Mouse (Mus musculus): ENCODE measurements around the gene Yy2.

Gene Yy2

DNA sequence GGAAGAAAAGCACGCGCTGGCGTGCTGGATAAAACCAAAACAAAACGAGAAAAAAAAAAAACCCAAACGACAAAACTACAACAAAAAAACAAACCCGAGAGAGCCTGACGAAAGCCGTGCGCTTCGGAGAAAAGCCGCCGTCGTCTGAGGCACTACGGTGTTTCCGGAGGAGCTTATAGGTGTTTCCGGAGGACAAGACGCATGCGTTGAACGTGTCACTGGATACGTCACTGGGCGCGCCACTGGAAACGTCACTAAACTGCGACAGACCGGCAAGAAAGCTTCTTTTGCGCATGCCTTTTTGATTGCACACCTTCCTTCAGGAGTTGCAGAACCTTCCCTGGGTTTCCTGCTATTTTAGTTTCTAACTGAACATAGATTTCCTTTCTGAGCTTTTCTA is at the start of gene Yy2:
Yy2 (minus strand) TSS at position 146 of the 400 bp plus-strand sequence.
- no peak for DNase-seq (ENCODE audit: low read depth in 1 of 2, low spot score in 2 of 2)

DNA sequence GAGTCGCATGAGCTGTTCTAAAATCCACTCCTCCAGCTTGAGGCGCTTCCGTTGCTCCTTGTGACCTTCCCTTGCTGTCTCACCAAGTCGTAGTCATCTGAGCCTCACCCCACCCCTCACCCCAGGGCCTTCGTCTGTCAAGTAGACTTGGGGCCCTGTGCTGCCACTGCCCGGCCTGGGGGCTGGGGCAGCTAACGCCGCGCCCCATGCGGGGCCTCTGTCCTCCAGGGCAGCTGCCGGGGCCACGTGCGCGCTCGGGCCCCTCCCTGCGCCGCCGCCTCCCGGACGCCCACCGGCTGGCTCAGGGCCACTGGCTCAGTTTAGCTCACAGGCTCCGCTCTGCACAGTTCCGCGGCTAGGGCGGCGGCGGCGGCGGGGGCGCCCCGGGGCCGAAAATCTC is 44.1 kb upstream of the Yy2 start:
- DNase-seq (ENCODE audit: low read depth in 1 of 2, low spot score in 2 of 2): no peak

DNA sequence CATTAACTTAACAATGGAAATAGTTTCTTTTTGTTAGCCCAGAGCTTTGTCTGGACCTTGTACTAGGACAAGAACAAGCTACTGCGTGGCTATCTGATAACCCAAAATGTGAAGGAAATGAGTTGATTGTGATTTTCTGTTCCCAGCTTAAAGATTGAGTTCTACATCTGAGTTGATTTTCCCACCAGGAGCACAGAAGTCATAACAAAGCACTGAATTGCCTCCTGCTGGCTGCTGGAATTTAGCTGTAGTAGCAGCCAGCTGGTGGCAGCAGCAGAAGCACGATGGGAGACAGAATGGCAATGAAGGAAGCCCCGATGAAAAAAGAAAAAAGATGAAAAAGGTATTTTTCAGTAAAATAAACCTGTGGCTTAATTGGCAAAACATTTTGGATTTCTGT is 32.7 kb upstream of the Yy2 start:
- DNase-seq (ENCODE audit: low read depth in 1 of 2, low spot score in 2 of 2): no peak

DNA sequence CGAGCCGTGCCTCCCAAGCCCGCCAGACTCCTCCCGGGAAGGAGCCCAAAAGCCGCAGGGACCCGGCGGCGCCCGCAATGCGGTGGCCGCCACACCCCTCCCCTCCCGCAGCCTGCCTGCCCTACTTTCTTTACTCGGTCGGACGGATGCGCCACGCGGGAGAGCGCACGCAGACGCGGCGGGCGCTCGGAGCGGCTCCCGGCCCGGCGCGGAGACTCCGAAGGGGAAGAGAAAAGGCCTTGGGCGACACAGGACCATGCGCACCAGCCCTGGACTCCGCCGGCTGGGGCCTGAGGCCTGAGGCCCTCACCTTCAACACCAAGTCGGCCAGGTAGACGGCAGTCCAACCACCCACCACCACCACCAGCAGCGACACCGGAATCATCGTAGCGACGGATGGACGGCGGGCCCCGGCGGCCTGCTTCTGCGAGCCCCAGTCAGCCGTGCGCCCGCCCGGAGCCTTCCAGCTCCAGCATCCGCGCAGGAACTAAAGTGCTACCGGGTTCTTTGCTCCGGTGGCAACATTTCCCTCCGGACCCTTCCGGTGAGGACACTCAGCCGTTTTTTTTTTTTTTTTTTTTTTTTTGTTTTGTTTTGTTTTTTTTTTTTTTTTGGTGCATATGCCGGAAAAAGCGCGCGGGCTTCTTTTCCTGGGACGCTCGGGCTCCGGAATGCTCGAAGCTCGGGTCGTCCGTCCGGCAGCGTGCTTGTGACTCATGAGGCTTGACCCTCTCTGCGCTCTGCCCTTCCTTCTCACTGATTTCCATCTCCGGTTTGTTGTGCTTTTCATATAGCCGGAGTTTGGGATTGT is 29.6 kb upstream of the Yy2 start, which contains the start of gene Mbtps2:
Mbtps2 (minus strand) TSS at position 530 of the 811 bp plus-strand sequence.
- peak; percentile 5 to 40 for DNase-seq (ENCODE audit: low read depth in 1 of 2, low spot score in 2 of 2)

DNA sequence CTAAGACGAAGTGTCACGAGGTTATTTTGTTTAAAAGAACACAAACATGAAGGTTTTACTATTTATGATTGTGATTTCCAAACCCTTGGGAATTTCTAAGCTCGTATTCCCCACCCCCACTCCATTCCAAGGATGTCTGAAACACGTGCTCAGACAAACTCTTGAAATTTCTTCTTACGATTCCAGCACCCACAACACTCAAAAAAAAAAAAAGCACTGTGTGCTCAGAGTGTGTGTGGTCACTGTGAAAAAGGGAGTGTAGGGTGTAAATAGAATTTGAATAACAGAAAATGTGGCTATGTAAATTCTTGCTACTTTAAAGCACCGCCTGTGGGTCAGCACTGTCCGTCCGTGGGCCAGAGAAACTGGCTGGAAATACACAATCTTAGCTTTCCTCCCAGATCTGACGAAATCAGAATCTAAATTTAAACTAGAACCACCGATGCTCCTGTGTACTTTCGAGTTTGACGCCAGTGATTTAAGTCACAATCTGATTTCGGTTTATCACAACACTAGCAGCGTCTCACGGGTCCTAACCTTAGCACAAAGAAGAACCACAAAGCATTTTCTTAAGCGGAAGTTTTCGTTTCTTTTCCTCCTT is 28.9 kb upstream of the Yy2 start:
- DNase-seq (ENCODE audit: low read depth in 1 of 2, low spot score in 2 of 2): no peak

DNA sequence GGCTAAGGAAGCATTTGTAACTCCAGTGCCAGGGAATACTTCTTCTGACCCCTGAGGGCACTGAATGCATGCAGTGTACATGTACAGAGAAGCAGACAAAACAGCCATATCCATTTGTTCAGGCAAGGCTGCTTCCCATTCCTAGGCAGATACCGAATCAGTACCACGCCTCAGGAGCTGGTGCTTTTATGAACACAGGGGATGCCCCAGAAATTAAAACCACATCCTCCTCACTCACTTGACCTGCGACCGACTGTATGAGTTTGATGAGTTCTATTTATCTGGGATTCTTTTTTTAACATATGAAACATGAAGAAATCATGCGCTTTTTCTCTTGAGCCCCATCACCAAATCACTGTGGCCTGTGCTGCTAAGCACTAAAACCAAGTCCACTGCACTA is 28.0 kb upstream of the Yy2 start:
- DNase-seq (ENCODE audit: low read depth in 1 of 2, low spot score in 2 of 2): no peak

DNA sequence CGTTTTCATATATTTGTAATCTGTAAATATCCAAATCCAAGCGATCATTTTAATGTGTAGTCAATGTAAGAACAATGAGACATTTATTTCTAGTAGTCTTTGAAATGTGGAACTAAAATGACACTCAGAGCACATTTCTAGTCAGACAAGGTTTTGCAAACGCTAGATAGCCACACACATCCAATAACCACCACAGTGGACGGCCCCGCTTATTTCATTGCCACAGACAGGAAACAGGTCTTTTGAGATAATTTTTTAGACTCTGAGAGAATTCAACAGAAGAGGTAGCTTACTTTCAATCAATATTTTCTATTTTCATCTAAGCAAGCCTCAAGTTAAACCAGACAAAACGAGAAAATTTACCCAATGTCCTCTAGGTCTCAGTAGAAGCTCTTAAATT is 27.1 kb upstream of the Yy2 start:
- no peak for DNase-seq (ENCODE audit: low read depth in 1 of 2, low spot score in 2 of 2)

DNA sequence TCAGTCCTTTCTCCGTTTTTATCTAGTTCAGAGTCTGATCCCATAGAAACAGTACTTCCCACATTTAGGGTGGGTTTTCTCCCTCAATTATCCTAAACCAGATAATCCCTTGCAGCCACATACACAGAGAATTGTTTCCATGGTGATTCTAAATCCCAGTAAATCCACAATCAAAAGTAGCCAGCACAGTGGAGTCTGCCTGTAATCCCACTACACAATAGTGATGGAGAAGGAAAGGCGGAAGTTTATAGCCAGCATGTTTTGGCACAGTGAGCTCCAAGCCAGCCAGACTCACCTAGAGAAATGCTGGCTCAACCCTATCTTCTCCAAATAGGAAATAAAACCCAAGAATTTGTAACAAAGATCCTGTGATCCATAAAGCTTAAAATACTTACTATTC is 25.8 kb upstream of the Yy2 start:
- DNase-seq (ENCODE audit: low read depth in 1 of 2, low spot score in 2 of 2): no peak

DNA sequence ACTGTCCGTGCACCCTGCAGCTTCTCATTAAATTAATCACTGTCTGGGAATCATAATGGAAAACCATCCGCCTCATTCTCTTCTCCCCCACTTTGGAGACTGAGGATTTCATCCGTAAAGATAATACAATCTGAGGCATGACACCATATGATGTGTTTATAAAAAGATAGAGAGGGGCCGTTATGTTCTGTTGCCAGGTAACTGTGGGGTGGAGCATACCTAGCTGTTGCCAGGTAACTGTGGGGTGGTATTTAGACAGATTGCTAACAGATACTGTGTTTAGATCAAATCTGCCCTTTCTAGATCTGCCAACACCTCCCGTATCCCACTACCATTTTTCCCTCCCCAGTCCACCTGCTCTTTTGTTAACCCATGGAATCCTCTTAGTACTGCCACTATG is 18.2 kb upstream of the Yy2 start:
- no peak for DNase-seq (ENCODE audit: low read depth in 1 of 2, low spot score in 2 of 2)

DNA sequence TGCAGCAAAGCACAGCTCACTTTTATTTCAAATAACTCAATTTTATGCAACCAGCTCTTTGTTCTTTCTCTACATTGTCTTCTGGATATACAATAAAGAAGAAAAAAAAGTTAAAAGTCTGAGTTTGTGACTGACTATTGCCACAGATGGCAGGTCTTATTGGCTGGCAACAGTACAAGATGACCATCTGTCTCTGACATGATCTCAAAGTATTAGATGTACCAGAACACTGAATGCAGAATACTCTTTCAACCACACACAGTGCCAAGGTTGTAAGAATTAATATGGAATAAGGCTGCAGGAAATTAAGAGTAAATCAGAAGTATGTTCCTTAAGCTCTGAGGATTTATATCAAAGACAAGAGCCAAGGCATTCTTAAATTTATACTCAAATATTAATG is 17.6 kb upstream of the Yy2 start:
- no peak for DNase-seq (ENCODE audit: low read depth in 1 of 2, low spot score in 2 of 2)

DNA sequence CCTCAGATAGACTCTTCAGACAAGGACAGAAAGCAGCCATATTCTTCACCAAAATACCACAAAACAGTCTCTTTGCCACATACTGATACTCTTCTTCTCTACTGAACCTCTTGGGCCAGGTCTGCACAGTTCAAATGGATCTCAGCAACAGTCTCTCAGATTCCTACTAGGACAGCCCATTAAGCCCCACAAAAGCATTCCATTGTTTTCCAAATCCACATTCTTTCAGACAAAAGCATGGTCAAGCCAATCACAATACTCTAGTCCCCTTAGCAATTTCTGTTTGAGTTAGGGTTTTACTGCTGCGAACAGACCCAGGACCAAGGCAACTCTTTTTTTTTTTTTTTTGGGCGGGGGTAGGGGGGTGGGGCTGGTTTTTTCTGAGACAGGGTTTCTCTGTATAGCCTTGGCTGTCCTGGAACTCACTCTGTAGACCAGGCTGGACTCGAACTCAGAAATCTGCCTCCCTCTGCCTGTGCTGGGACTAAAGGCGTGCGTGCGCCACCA is 10.4 kb upstream of the Yy2 start:
- no peak for DNase-seq (ENCODE audit: low read depth in 1 of 2, low spot score in 2 of 2)

DNA sequence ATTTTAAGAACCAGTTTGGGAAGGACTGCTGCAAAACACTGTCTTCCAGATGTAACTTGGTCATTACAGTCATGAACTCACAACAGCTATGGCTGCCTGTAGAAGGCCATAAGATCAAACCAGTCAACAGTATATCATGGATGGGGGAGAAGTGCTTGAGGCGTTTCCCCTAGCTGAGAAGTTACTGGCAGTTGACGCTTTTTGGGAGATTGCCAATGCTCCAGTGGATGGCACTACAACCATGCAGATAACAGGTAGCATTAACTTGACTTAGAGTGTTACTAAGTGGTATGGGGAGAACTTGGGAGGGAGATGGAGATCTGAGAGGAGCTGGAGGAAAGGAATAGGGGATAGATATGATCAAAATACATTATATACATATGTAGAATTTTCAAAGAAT is 5.9 kb upstream of the Yy2 start:
- DNase-seq (ENCODE audit: low read depth in 1 of 2, low spot score in 2 of 2): no peak

DNA sequence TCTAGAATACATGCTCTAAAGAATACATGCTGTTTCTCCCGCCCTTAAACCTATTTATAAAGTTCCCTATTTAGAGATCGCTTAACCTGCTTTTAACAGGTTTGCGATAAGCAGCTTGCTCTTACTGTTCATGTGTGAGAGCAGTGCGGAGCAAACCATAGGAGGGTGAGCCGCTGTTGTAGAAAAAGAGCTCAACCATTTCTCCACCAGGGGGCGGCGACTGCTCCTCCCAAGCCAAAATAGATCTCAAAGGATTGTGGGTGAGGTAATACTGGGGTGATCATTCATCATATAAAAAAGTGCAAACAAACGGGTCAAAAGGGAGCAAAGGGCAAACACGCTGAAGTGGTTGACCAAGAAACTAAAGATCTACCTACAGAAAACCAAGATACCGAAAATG is 5.0 kb downstream of the Yy2 start:
- no peak for DNase-seq (ENCODE audit: low read depth in 1 of 2, low spot score in 2 of 2)

DNA sequence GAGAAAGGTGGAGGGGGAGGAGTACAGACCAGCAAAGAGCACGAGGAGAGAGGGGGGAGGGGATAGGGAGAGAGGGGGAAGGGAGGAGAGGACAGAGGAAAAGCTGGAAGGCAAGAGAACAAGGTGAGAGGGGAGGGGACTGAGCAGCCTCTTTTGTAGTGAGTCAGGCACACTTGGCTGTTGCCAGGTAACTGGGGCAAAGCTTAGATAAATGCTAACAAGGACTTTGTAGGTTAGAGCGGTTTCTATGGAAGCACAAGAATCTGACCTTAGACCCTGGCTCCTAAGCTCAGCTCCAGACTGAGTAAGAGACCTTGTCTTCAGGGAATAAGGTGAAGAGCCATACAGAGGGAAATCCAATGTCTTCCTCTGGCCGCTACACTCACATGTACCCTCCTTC is 21.7 kb downstream of the Yy2 start:
- no peak for DNase-seq (ENCODE audit: low read depth in 1 of 2, low spot score in 2 of 2)

Data from monocyte, adult 2 months (primary cell).